Mouse (Mus musculus) embryonic fibroblast, embryonic 13.5 days (primary cell): ENCODE results near the gene Ifnar2.

Source experiments
- CTCF ChIP-seq: IDR thresholded peaks from 2 replicates; pipeline ENCODE4 v1.5.1; 2011; ENCODE audit warnings: mild to moderate bottlenecking, control low read depth, low read length, moderate library complexity, borderline replicate concordance; ENCODE audit not compliant: insufficient read depth
- POLR2A ChIP-seq: IDR thresholded peaks from 2 replicates; pipeline ENCODE4 v1.6.1; 2011; ENCODE audit warnings: low read depth, mild to moderate bottlenecking, control low read depth, low read length, moderate library complexity

GRCm38 (mm10) chr16:91398944-91399343, 26.4 kb downstream of the Ifnar2 start:
- TF ChIP-seq POLR2A (no peak), CTCF (no peak)
